Comparison of ENCODE assay signal across 14 mouse cellular contexts in genomic region chr2:102384057-102384456, GRCm38 (mm10). TPM values are rescaled to one million over a fixed set of nuclear protein-coding genes. Genes with fewer than 3 reads are reported as not detected.
DNase-seq lines count a peak whose midpoint lies in the region; ATAC-seq and TF ChIP-seq lines count a peak whose summit lies in the region.
"Had no signal": no experiment of that assay in that cellular context is flagged by ENCODE, and none has a peak within 500 bp of the region (broad histone marks: within the 10 kb centered on the region; RNA-seq: fewer than 3 reads in every experiment).

No protein-coding gene starts in this region.

- peaks cover 11% of the 10 kb centered on the region; the same call in 1 of the 2 replicates for H3K9me3 ChIP-seq in hindbrain, embryonic 10.5 days
- H3K9me3 ChIP-seq in hindbrain, embryonic 14.5 days (ENCODE audit: control insufficient read depth, low read length): no peaks in the 10 kb centered on the region
- H3K9me3 ChIP-seq in midbrain, embryonic 10.5 days (replicated peaks): peaks cover 11% of the 10 kb centered on the region; the same call in 1 of the 2 replicates
- no peaks in the 10 kb centered on the region for H3K9me3 ChIP-seq in midbrain, postnatal 0 days (ENCODE audit: low read length)
- H3K9me3 ChIP-seq: forebrain, embryonic 13.5 days; neural tube, embryonic 15.5 days had no signal

- no peak overlapping the region for H3K4me2 ChIP-seq in hindbrain, embryonic 14.5 days (replicated peaks)
- H3K4me2 ChIP-seq in midbrain, postnatal 0 days (ENCODE audit: low read depth, low read length, poor library complexity, severe bottlenecking): no peak overlapping the region
- H3K4me2 ChIP-seq: forebrain, embryonic 13.5 days; neural tube, embryonic 15.5 days had no signal

- no peak for DNase-seq in hindbrain, embryonic 10.5 days (ENCODE audit: low spot score)
- no peak for DNase-seq in hindbrain, embryonic 14.5 days (ENCODE audit: low spot score)
- no peak for DNase-seq in midbrain, embryonic 10.5 days (ENCODE audit: low spot score)
- no peak for DNase-seq in midbrain, postnatal 0 days (ENCODE audit: low spot score)
- DNase-seq in naive thymus-derived CD4-positive, alpha-beta T cell, adult 2 months (ENCODE audit: low read depth): peak; percentile 24
- DNase-seq in right cerebral cortex, adult 18-20 months: no peak
- no peak for DNase-seq in adrenal gland, postnatal 25 days
- DNase-seq: cerebellum, adult 8-10 months had no signal

- peaks cover 24% of the 10 kb centered on the region for H3K4me1 ChIP-seq in hindbrain, embryonic 10.5 days (replicated peaks)
- peaks cover 9% of the 10 kb centered on the region for H3K4me1 ChIP-seq in hindbrain, embryonic 14.5 days (replicated peaks; ENCODE audit: control insufficient read depth, insufficient read depth, low read length)
- H3K4me1 ChIP-seq in midbrain, embryonic 10.5 days: peaks cover 18% of the 10 kb centered on the region
- peaks cover 11% of the 10 kb centered on the region; the same call in 1 of the 2 replicates for H3K4me1 ChIP-seq in midbrain, postnatal 0 days (ENCODE audit: insufficient read depth, low read length)

- no peaks in the 10 kb centered on the region for H3K27me3 ChIP-seq in hindbrain, embryonic 10.5 days (ENCODE audit: insufficient read depth, poor library complexity, severe bottlenecking)
- H3K27me3 ChIP-seq in hindbrain, embryonic 14.5 days (ENCODE audit: control insufficient read depth, insufficient read depth, low read length): no peaks in the 10 kb centered on the region
- no peaks in the 10 kb centered on the region for H3K27me3 ChIP-seq in midbrain, embryonic 10.5 days (ENCODE audit: low read depth, poor library complexity, severe bottlenecking)
- no peaks in the 10 kb centered on the region for H3K27me3 ChIP-seq in midbrain, postnatal 0 days (ENCODE audit: insufficient read depth, low read length)
- H3K27me3 ChIP-seq: forebrain, embryonic 13.5 days; neural tube, embryonic 15.5 days had no signal

- peak overlapping the region; percentile 41; the same call in 1 of the 2 replicates for H3K27ac ChIP-seq in hindbrain, embryonic 10.5 days
- H3K27ac ChIP-seq in hindbrain, embryonic 14.5 days: no peak overlapping the region
- H3K27ac ChIP-seq in midbrain, embryonic 10.5 days (replicated peaks): 0 out of 2 replicates have a peak overlapping the region, but pooled peaks have one; percentile 28
- no peak overlapping the region for H3K27ac ChIP-seq in midbrain, postnatal 0 days (ENCODE audit: low read depth, low read length)
- H3K27ac ChIP-seq: embryonic facial prominence, embryonic 10.5 days; forebrain, embryonic 13.5 days; liver, embryonic 14.5 days; macrophage had no signal

- no peak for TF ChIP-seq CTCF in midbrain, postnatal 0 days (IDR thresholded peaks at IDR 0.05)

- ATAC-seq in hindbrain, embryonic 14.5 days (ENCODE audit: low FRiP score): no peak
- no peak for ATAC-seq in midbrain, postnatal 0 days (ENCODE audit: low FRiP score)
- ATAC-seq in erythroblast, adult 5-6 weeks (replicated peaks; ENCODE audit: low FRiP score, poor library complexity, severe bottlenecking): peak; percentile 48
- ATAC-seq: forebrain, embryonic 13.5 days had no signal

- WGBS in hindbrain, embryonic 10.5 days: 57% methylated on average over 2 of the region's 2 CpGs
- 46% methylated on average over 2 of the region's 2 CpGs for WGBS in hindbrain, embryonic 14.5 days
- 59% methylated on average over 2 of the region's 2 CpGs for WGBS in midbrain, embryonic 10.5 days
- WGBS in midbrain, postnatal 0 days: 51% methylated on average over 2 of the region's 2 CpGs

- H3K36me3 ChIP-seq in hindbrain, embryonic 10.5 days: peaks cover 6% of the 10 kb centered on the region; the same call in 1 of the 2 replicates
- H3K36me3 ChIP-seq in hindbrain, embryonic 14.5 days (replicated peaks; ENCODE audit: control insufficient read depth, insufficient read depth): no peaks in the 10 kb centered on the region
- H3K36me3 ChIP-seq in midbrain, embryonic 10.5 days: peaks cover 14% of the 10 kb centered on the region
- no peaks in the 10 kb centered on the region for H3K36me3 ChIP-seq in midbrain, postnatal 0 days (ENCODE audit: insufficient read depth, low read length)
- H3K36me3 ChIP-seq: neural tube, embryonic 15.5 days had no signal

- H3K4me3 ChIP-seq in hindbrain, embryonic 10.5 days: no peak overlapping the region
- no peak overlapping the region for H3K4me3 ChIP-seq in hindbrain, embryonic 14.5 days (replicated peaks; ENCODE audit: low read length)
- H3K4me3 ChIP-seq in midbrain, embryonic 10.5 days: no peak overlapping the region
- no peak overlapping the region for H3K4me3 ChIP-seq in midbrain, postnatal 0 days (ENCODE audit: low read depth, low read length)
- H3K4me3 ChIP-seq: embryonic facial prominence, embryonic 10.5 days; forebrain, embryonic 13.5 days; neural tube, embryonic 15.5 days had no signal

- H3K9ac ChIP-seq in hindbrain, embryonic 14.5 days: no peak overlapping the region
- no peak overlapping the region for H3K9ac ChIP-seq in midbrain, postnatal 0 days (replicated peaks; ENCODE audit: low read length, poor library complexity, severe bottlenecking)
- H3K9ac ChIP-seq: forebrain, embryonic 13.5 days; liver, embryonic 14.5 days; neural tube, embryonic 15.5 days had no signal

RNA-seq across cellular contexts. Expression of gene Trim44, which starts 23.6 kb away (rescaled TPM):
- 23.7 and 25.3 TPM in 2 replicates for polyA plus RNA-seq in hindbrain, embryonic 10.5 days (2016; fragmentation: Nextera tagmentation; extraction: Ambion mirVana)
- 74.2 and 77.7 TPM in 2 replicates for polyA plus RNA-seq in hindbrain, embryonic 14.5 days (2014; fragmentation: Nextera tagmentation; extraction: Ambion mirVana)
- 22.2 and 26.9 TPM in 2 replicates for polyA plus RNA-seq in midbrain, embryonic 10.5 days (2016; fragmentation: Nextera tagmentation; extraction: Ambion mirVana)
- total RNA-seq in midbrain, postnatal 0 days (2014; rRNA removed): 114 and 132 TPM in 2 replicates
- 42.2 and 50.6 TPM in 2 replicates for polyA plus RNA-seq in midbrain, postnatal 0 days (2015; fragmentation: Nextera tagmentation; extraction: Ambion mirVana)
- total RNA-seq in erythroblast, adult 5-6 weeks (2015; ENCODE audit: low replicate concordance): 37.2 and 37.7 TPM in 2 replicates
- 42.0 and 69.7 TPM in 2 replicates for total RNA-seq in erythroblast, adult 5-6 weeks (2017; ENCODE audit: low replicate concordance)
- 69.1 and 70.1 TPM in 2 replicates for total RNA-seq in adrenal gland, postnatal 25 days (2021)

Comparison
In these comparisons a context has a peak if more than half of its experiments do, and no peak if none do; other contexts are left out.
1. H3K27ac ChIP-seq: peak in hindbrain, embryonic 10.5 days (single experiment) and midbrain, embryonic 10.5 days (single experiment); none in hindbrain, embryonic 14.5 days (single experiment) and midbrain, postnatal 0 days (single experiment).